Mouse (Mus musculus) left cerebral cortex, adult 6 months (tissue): ENCODE data around the gene Dynlrb1. TPM values are rescaled to one million over a fixed set of nuclear protein-coding genes. Genes with fewer than 3 reads are reported as not detected.

Experiments used
- long read RNA-seq, 2 experiments: library from polyadenylated mRNA; unstranded; transcript quantifications; one replicate each; pipeline ENCODE4 v2.0.0; 2019 to 2020
- polyA plus RNA-seq: library from polyadenylated mRNA; unstranded; fragments of <200 nt; fragmentation: Nextera tagmentation; gene quantifications from 2 replicates; pipeline ENCODE4 v1.2.3, GENCODE M21; 2021

Gene Dynlrb1
- 655 and 761 TPM in 2 replicates for polyA plus RNA-seq
- long read RNA-seq, experiment 1, transcript Dynlrb1-202 (4 exons, 684 nt) = major isoform, 45 of 58 reads
- long read RNA-seq, experiment 1, partial matches to known transcripts = 5 of 58 reads
- long read RNA-seq, experiment 1, other reads (novel, unspliced or antisense) = 2 of 58 reads
- long read RNA-seq, experiment 2, transcript Dynlrb1-204 (4 exons, 788 nt) = minor isoform, 5 of 414 reads
- long read RNA-seq, experiment 2, transcript Dynlrb1-203 (4 exons, 534 nt) = minor isoform, 8 of 414 reads
- long read RNA-seq, experiment 2, transcript Dynlrb1-201 (4 exons, 677 nt) = minor isoform, 8 of 414 reads
- long read RNA-seq, experiment 2, transcript Dynlrb1-202 (4 exons, 684 nt) = major isoform, 346 of 414 reads
- long read RNA-seq, experiment 2, partial matches to known transcripts = 34 of 414 reads
- long read RNA-seq, experiment 2, other reads (novel, unspliced or antisense) = 13 of 414 reads

DNA sequence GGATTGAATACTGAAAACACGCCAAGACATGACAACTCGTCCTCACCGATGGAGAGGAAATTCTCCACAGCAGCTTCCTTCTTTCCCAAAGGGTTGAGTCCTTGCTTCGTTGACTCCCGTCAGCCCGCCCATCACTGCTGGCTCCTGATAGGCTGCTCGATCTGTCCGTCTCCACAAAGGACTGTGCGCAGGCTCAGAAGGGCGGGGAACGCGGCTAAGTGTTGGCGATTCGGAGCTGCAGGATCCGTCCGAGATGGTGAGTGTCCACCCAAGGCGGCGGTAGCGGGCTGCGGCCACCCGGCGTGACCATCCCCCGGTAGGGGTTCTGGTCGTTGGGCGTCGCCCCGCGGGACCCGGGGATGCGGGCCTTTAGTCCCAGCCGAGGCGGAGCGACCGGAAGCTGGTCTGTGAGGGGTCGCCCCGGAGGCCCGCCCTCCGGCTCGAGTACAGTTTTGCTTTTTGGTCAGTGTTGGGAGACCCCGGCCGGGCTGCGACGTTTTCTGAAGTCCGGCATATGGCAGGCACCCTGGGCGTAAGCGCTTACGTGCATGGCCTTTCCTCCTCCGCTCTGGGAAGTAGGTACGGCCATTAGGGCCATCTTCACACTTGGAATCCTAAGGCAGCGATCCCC lies at the start of gene Dynlrb1:
TSS of gene Dynlrb1 (plus strand) at position 172 of the 631 bp plus-strand sequence.

DNA sequence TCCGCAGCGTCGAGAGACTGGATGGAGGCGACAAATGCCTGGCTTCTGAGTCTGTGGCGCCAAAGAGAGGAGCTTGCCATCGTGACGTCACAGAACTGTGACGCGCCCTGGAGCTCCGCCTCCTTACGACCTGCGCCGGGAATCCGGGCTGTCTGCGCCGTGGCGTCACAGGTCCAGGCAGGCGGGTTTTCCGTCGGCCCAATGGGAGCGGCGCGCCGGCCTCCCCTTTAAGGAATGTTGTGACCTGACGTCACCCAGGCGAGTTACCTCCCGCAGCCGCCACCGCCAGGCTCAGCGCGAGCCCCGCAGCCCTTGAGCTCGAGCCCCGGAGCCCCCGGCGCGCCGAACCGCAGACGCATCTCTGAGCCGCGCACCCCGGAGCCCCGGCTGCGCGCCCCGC lies 39.9 kb downstream of the Dynlrb1 start, which contains the start of gene Map1lc3a:
TSS of gene Map1lc3a (plus strand) at position 103 of the 400 bp plus-strand sequence.

Other genes with a start within 250 kb of the Dynlrb1 start
- not detected in 2 replicates for gene Gm14226, start 218.3 kb upstream of the Dynlrb1 start, polyA plus RNA-seq
- 21.3 and 27.6 TPM in 2 replicates for gene Ahcy, start 162.0 kb upstream of the Dynlrb1 start, polyA plus RNA-seq
- gene Itch, start 103.0 kb upstream of the Dynlrb1 start, polyA plus RNA-seq = 11.7 and 19.2 TPM in 2 replicates
- gene Map1lc3a, start 39.8 kb downstream of the Dynlrb1 start, polyA plus RNA-seq = 797 and 996 TPM in 2 replicates
- 14.4 and 20.9 TPM in 2 replicates for gene Pigu, start 120.9 kb downstream of the Dynlrb1 start, polyA plus RNA-seq
- gene Trp53inp2, start 144.5 kb downstream of the Dynlrb1 start, polyA plus RNA-seq = 92.2 and 146 TPM in 2 replicates
- gene Ncoa6, start 237.4 kb downstream of the Dynlrb1 start, polyA plus RNA-seq = 6.6 and 9.1 TPM in 2 replicates